Comparison of ENCODE assay signal across 17 mouse cellular contexts in genomic region chr15:103041613-103042012, GRCm38 (mm10). TPM values are rescaled to one million over a fixed set of nuclear protein-coding genes. Genes with fewer than 3 reads are reported as not detected.
DNase-seq lines count a peak whose midpoint lies in the region; ATAC-seq and TF ChIP-seq lines count a peak whose summit lies in the region.
"Had no signal": no experiment of that assay in that cellular context is flagged by ENCODE, and none has a peak within 500 bp of the region (broad histone marks: within the 10 kb centered on the region; RNA-seq: fewer than 3 reads in every experiment).

No protein-coding gene starts in this region.

- TF ChIP-seq RAD21 in MEL (IDR thresholded peaks at IDR 0.05; ENCODE audit: low read depth, low read length): no peak

- no peaks in the 10 kb centered on the region for H3K9me3 ChIP-seq in kidney, embryonic 15.5 days (replicated peaks)
- no peaks in the 10 kb centered on the region for H3K9me3 ChIP-seq in MEL (replicated peaks; ENCODE audit: insufficient read depth, low read length)
- no peaks in the 10 kb centered on the region for H3K9me3 ChIP-seq in hindbrain, embryonic 14.5 days (ENCODE audit: control insufficient read depth, low read length)
- H3K9me3 ChIP-seq: forebrain, embryonic 15.5 days; heart, embryonic 15.5 days; liver, embryonic 13.5 days had no signal

- no peak overlapping the region for H3K9ac ChIP-seq in kidney, embryonic 15.5 days
- no peak overlapping the region for H3K9ac ChIP-seq in MEL (ENCODE audit: control insufficient read depth, low read depth, low read length, poor library complexity, severe bottlenecking)
- H3K9ac ChIP-seq in hindbrain, embryonic 14.5 days: 0 out of 2 replicates have a peak overlapping the region, but pooled peaks have one; percentile 76
- H3K9ac ChIP-seq: forebrain, embryonic 15.5 days; heart, embryonic 15.5 days; liver, embryonic 13.5 days had no signal

- peak overlapping the region; percentile 68; the same call in 1 of the 2 replicates for H3K27ac ChIP-seq in kidney, embryonic 15.5 days
- no peak overlapping the region for H3K27ac ChIP-seq in MEL (ENCODE audit: control insufficient read depth, low read depth, low read length)
- H3K27ac ChIP-seq in hindbrain, embryonic 14.5 days: peak overlapping the region; percentile 79; the same call in 1 of the 2 replicates
- H3K27ac ChIP-seq in small intestine, adult 2 months (ENCODE audit: insufficient read depth, low read depth, low read length): peak overlapping the region; percentile 39; the same call in 1 of the 2 replicates
- H3K27ac ChIP-seq: forebrain, embryonic 15.5 days; heart, embryonic 15.5 days; liver, embryonic 13.5 days had no signal

- TF ChIP-seq EP300 in MEL (IDR thresholded peaks at IDR 0.05; ENCODE audit: low read depth in 1 of 2, low read length in 2 of 2): no peak

- WGBS in kidney, embryonic 15.5 days: 33% methylated on average over 5 of the region's 5 CpGs
- WGBS in hindbrain, embryonic 14.5 days: 13% methylated on average over 5 of the region's 5 CpGs
- WGBS in small intestine, adult 2 months: 40% methylated on average over 5 of the region's 5 CpGs

- no peak for TF ChIP-seq POLR2A in MEL (IDR thresholded peaks at IDR 0.05; ENCODE audit: control insufficient read depth in 1 of 2, insufficient read depth in 1 of 2, low read depth in 1 of 2, low read length in 2 of 2, poor library complexity in 1 of 2)
- no peak for TF ChIP-seq POLR2A in small intestine, adult 2 months (IDR thresholded peaks at IDR 0.05; ENCODE audit: low read depth, low read length)

- DNase-seq in kidney, adult 8-10 months: no peak
- DNase-seq in MEL (ENCODE audit: low read depth, low spot score): peak; percentile 33
- DNase-seq in hindbrain, embryonic 14.5 days (ENCODE audit: low spot score): no peak
- DNase-seq in retina, embryonic 14.5 days (ENCODE audit: low spot score): no peak
- no peak for DNase-seq in layer of hippocampus, adult 11-12 months (ENCODE audit: low spot score)
- no peak for DNase-seq in right cerebral cortex, postnatal 36 days (ENCODE audit: low spot score in 2 of 2)
- DNase-seq: gastrocnemius, adult 2 months; heart, adult 18-20 months; liver, embryonic 13.5 days had no signal

- no peaks in the 10 kb centered on the region for H3K36me3 ChIP-seq in kidney, embryonic 15.5 days
- H3K36me3 ChIP-seq in MEL (ENCODE audit: control insufficient read depth in 1 of 2, insufficient read depth in 2 of 2, low read length in 2 of 2): peaks cover 0 to 4% of the 10 kb centered on the region in 2 experiments; a peak in 2 of 4 replicates
- no peaks in the 10 kb centered on the region for H3K36me3 ChIP-seq in hindbrain, embryonic 14.5 days (replicated peaks; ENCODE audit: control insufficient read depth, insufficient read depth)
- no peaks in the 10 kb centered on the region for H3K36me3 ChIP-seq in small intestine, adult 2 months (ENCODE audit: control insufficient read depth, insufficient read depth, low read length)
- H3K36me3 ChIP-seq: forebrain, embryonic 15.5 days; heart, embryonic 15.5 days; liver, embryonic 13.5 days had no signal

- no peak for ATAC-seq in kidney, embryonic 15.5 days (replicated peaks; ENCODE audit: low FRiP score)
- no peak for ATAC-seq in hindbrain, embryonic 14.5 days (ENCODE audit: low FRiP score)
- ATAC-seq: forebrain, embryonic 15.5 days had no signal

- no peak for TF ChIP-seq CTCF in MEL (IDR thresholded peaks at IDR 0.05 in 2 of 3, conservative IDR thresholded peaks at IDR 0.05 in 1 of 3; ENCODE audit: control insufficient read depth in 1 of 3, insufficient read depth in 1 of 3, low read depth in 2 of 3, low read length in 3 of 3, poor library complexity in 1 of 3, severe bottlenecking in 1 of 3)
- TF ChIP-seq CTCF in small intestine, adult 2 months (IDR thresholded peaks at IDR 0.05; ENCODE audit: extremely low read depth, insufficient read length, insufficient replicate concordance, low read depth, low read length): no peak

- no peaks in the 10 kb centered on the region for H3K79me2 ChIP-seq in MEL (ENCODE audit: control insufficient read depth, insufficient read depth, low read length, poor library complexity)

- H3K27me3 ChIP-seq in kidney, embryonic 15.5 days: peaks cover 51% of the 10 kb centered on the region
- no peaks in the 10 kb centered on the region for H3K27me3 ChIP-seq in MEL (ENCODE audit: control insufficient read depth in 1 of 2, insufficient read depth in 2 of 2, low read length in 2 of 2)
- H3K27me3 ChIP-seq in hindbrain, embryonic 14.5 days (ENCODE audit: control insufficient read depth, insufficient read depth, low read length): peaks cover 96% of the 10 kb centered on the region
- peaks cover 22% of the 10 kb centered on the region for H3K27me3 ChIP-seq in small intestine, adult 2 months (ENCODE audit: control insufficient read depth, insufficient read depth, low read length)

- no peak overlapping the region for H3K4me3 ChIP-seq in kidney, embryonic 15.5 days (replicated peaks)
- H3K4me3 ChIP-seq in MEL (ENCODE audit: control insufficient read depth in 1 of 2, insufficient read depth in 1 of 2, low read depth in 2 of 2, low read length in 2 of 2): no peak overlapping the region
- peak overlapping the region; percentile 46 for H3K4me3 ChIP-seq in hindbrain, embryonic 14.5 days (replicated peaks; ENCODE audit: low read length)
- H3K4me3 ChIP-seq in small intestine, adult 2 months (ENCODE audit: low read depth, low read length): no peak overlapping the region
- H3K4me3 ChIP-seq: forebrain, embryonic 15.5 days; gastrocnemius, adult 2 months; heart, embryonic 15.5 days; liver, embryonic 13.5 days had no signal

- peaks cover 61% of the 10 kb centered on the region for H3K4me1 ChIP-seq in kidney, embryonic 15.5 days
- H3K4me1 ChIP-seq in MEL (ENCODE audit: control insufficient read depth in 1 of 2, insufficient read depth in 2 of 2, low read length in 2 of 2): 0 out of 4 replicates have a peak, but pooled peaks cover 0 to 9% of the 10 kb centered on the region in 2 experiments
- peaks cover 15% of the 10 kb centered on the region for H3K4me1 ChIP-seq in hindbrain, embryonic 14.5 days (replicated peaks; ENCODE audit: control insufficient read depth, insufficient read depth, low read length)
- H3K4me1 ChIP-seq in small intestine, adult 2 months (ENCODE audit: control insufficient read depth, insufficient read depth, insufficient read length, low read length): no peaks in the 10 kb centered on the region
- H3K4me1 ChIP-seq: forebrain, embryonic 15.5 days; heart, embryonic 15.5 days; liver, embryonic 13.5 days had no signal

- no peak overlapping the region for H3K4me2 ChIP-seq in kidney, embryonic 15.5 days
- peak overlapping the region; percentile 50 for H3K4me2 ChIP-seq in hindbrain, embryonic 14.5 days (replicated peaks)
- H3K4me2 ChIP-seq: forebrain, embryonic 15.5 days; heart, embryonic 15.5 days; liver, embryonic 13.5 days had no signal

TF ChIP-seq in MEL, 35 proteins besides CTCF, POLR2A, EP300 and RAD21 (continues in another document):
- TF ChIP-seq GATA1 (IDR thresholded peaks at IDR 0.05; ENCODE audit: low read depth, low read length) (no peak), USF1 (IDR thresholded peaks at IDR 0.05; ENCODE audit: low read depth, low read length) (no peak), BHLHE40 (IDR thresholded peaks at IDR 0.05; ENCODE audit: borderline replicate concordance, low read depth, low read length) (no peak), MEF2A (IDR thresholded peaks at IDR 0.05; ENCODE audit: extremely low read depth, insufficient replicate concordance, low read depth, low read length, poor library complexity, severe bottlenecking) (no peak), NRF1 (IDR thresholded peaks at IDR 0.05; ENCODE audit: insufficient read depth, low read depth, low read length, poor library complexity, severe bottlenecking) (no peak), MAZ (IDR thresholded peaks at IDR 0.05; ENCODE audit: low read depth, low read length) (no peak), MXI1 (IDR thresholded peaks at IDR 0.05; ENCODE audit: low read depth, low read length) (no peak), MYC (IDR thresholded peaks at IDR 0.05; ENCODE audit: low read depth, low read length) (no peak), CHD1 (IDR thresholded peaks at IDR 0.05; ENCODE audit: low read depth, low read length) (no peak), NELFE (IDR thresholded peaks at IDR 0.05; ENCODE audit: low read depth, low read length) (no peak), TAL1 (IDR thresholded peaks at IDR 0.05; ENCODE audit: low read length) (no peak), ZC3H11A (IDR thresholded peaks at IDR 0.05; ENCODE audit: low read depth, low read length) (no peak), MAX (IDR thresholded peaks at IDR 0.05; ENCODE audit: low read length) (no peak), MYB (IDR thresholded peaks at IDR 0.05; ENCODE audit: low read depth, low read length) (no peak), TCF12 (IDR thresholded peaks at IDR 0.05; ENCODE audit: low read depth, low read length) (no peak), JUND (IDR thresholded peaks at IDR 0.05; ENCODE audit: low read depth, low read length) (no peak), TBP (IDR thresholded peaks at IDR 0.05; ENCODE audit: low read depth, low read length) (no peak)

RNA-seq across cellular contexts. Expression of gene Hoxc4, which starts 22.9 kb away (rescaled TPM):
- polyA plus RNA-seq in kidney, embryonic 15.5 days (2015; fragmentation: Nextera tagmentation; extraction: Ambion mirVana): 7.9 and 10.2 TPM in 2 replicates
- total RNA-seq in MEL (2012; rRNA removed): 2.5 and 2.6 TPM in 2 replicates
- 1 to 10 TPM in 1 of 2 experiments, not detected in 1; 9.4 TPM for polyA plus RNA-seq in MEL (2012; ENCODE audit: insufficient read depth in 1 of 2, insufficient read length in 2 of 2, low read depth in 1 of 2, low replicate concordance in 2 of 2, missing spikeins in 1 of 2)
- polyA plus RNA-seq in hindbrain, embryonic 14.5 days (2014; fragmentation: Nextera tagmentation; extraction: Ambion mirVana): 74.9 and 90.0 TPM in 2 replicates
- polyA plus RNA-seq in small intestine, adult 2 months (2012; rRNA removed): 0.38 and 2.1 TPM in 2 replicates
- total RNA-seq: layer of hippocampus, postnatal 14 days; left cerebral cortex, postnatal 36 days; megakaryocyte, adult 5-6 weeks had no signal
- polyA plus RNA-seq: forebrain, embryonic 15.5 days had no signal

RNA-seq across cellular contexts. Expression of gene Hoxc6, which starts 43.6 kb away (rescaled TPM):
- 10.9 and 11.0 TPM in 2 replicates for polyA plus RNA-seq in kidney, embryonic 15.5 days (2015; fragmentation: Nextera tagmentation; extraction: Ambion mirVana)
- total RNA-seq in MEL (2012; rRNA removed): 1.7 and 2.3 TPM in 2 replicates
- 1 to 10 TPM in 1 of 2 experiments, not detected in 1; 9.4 TPM for polyA plus RNA-seq in MEL (2012; ENCODE audit: insufficient read depth in 1 of 2, insufficient read length in 2 of 2, low read depth in 1 of 2, low replicate concordance in 2 of 2, missing spikeins in 1 of 2)
- polyA plus RNA-seq in hindbrain, embryonic 14.5 days (2014; fragmentation: Nextera tagmentation; extraction: Ambion mirVana): 20.9 and 24.8 TPM in 2 replicates
- polyA plus RNA-seq in small intestine, adult 2 months (2012; rRNA removed): 0.05 and 5.0 TPM in 2 replicates
- total RNA-seq: layer of hippocampus, postnatal 14 days; left cerebral cortex, postnatal 36 days; megakaryocyte, adult 5-6 weeks had no signal
- polyA plus RNA-seq: forebrain, embryonic 15.5 days; thymus, postnatal 0 days had no signal

RNA-seq across cellular contexts. Expression of gene Hoxc8, which starts 51.2 kb away (rescaled TPM):
- 8.7 and 11.1 TPM in 2 replicates for polyA plus RNA-seq in kidney, embryonic 15.5 days (2015; fragmentation: Nextera tagmentation; extraction: Ambion mirVana)
- total RNA-seq in MEL (2012; rRNA removed): 0.26 and 0.31 TPM in 2 replicates
- polyA plus RNA-seq in MEL (2012; ENCODE audit: insufficient read depth in 1 of 2, insufficient read length in 2 of 2, low read depth in 1 of 2, low replicate concordance in 2 of 2, missing spikeins in 1 of 2): 1 to 10 TPM in 1 of 2 experiments, not detected in 1; 1.7 TPM
- 9.2 and 22.9 TPM in 2 replicates for polyA plus RNA-seq in hindbrain, embryonic 14.5 days (2014; fragmentation: Nextera tagmentation; extraction: Ambion mirVana)
- 1.8 TPM in 1 of 2 replicates, not detected in the other for polyA plus RNA-seq in small intestine, adult 2 months (2012; rRNA removed)
- total RNA-seq: heart, adult 18-20 months; layer of hippocampus, postnatal 14 days; left cerebral cortex, postnatal 36 days; megakaryocyte, adult 5-6 weeks had no signal
- polyA plus RNA-seq: forebrain, embryonic 15.5 days; heart, embryonic 15.5 days; thymus, postnatal 0 days had no signal
